Mouse (Mus musculus) ovary, adult 2 months (tissue): ENCODE data around the gene Olfr371. TPM values are rescaled to one million over a fixed set of nuclear protein-coding genes. Genes with fewer than 3 reads are reported as not detected.

ENCODE experiments used
- polyA plus RNA-seq: library from polyadenylated mRNA; depleted of rRNA; stranded (reverse); fragments of >200 nt; gene quantifications from 2 replicates; pipeline ENCODE4 v1.2.3, GENCODE M21; 2012; rRNA removed

Olfr371 gene
- not detected in 2 replicates for polyA plus RNA-seq

DNA sequence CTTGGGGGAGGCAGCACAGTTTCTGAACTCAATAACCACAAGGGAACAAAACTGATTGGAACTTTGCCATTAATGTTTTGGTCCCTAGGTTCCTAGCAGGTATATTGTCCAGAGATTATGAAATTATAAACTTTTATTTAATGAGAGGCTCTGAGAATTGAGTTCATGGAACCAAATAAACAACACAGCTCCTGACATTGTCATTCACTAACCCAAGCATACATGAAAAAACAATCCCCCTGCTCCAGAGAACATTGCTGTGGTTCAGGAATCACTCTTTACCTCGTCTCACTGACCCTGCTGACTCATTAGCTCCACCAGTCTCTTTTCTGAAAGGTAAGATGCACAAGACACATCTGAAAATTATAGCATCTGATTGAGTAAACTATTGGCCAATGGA, at the start of gene Olfr371:
Gene Olfr371 (plus strand): TSS at position 301 of the 400 bp plus-strand sequence.

Other genes with a start within 250 kb of the Olfr371 start
- gene Junb, start 247.3 kb upstream of the Olfr371 start, polyA plus RNA-seq: 88.0 and 111 TPM in 2 replicates
- 12.0 and 13.4 TPM in 2 replicates for gene Hook2, start 235.4 kb upstream of the Olfr371 start, polyA plus RNA-seq
- gene Best2, start 211.5 kb upstream of the Olfr371 start, polyA plus RNA-seq: 0.08 and 0.13 TPM in 2 replicates
- gene Asna1, start 200.7 kb upstream of the Olfr371 start, polyA plus RNA-seq: 160 and 216 TPM in 2 replicates
- gene Trir, start 199.2 kb upstream of the Olfr371 start, polyA plus RNA-seq: 134 and 160 TPM in 2 replicates
- gene Tnpo2, start 189.1 kb upstream of the Olfr371 start, polyA plus RNA-seq: 109 and 112 TPM in 2 replicates
- 90.1 and 104 TPM in 2 replicates for gene Fbxw9, start 165.9 kb upstream of the Olfr371 start, polyA plus RNA-seq
- 1.8 and 2.4 TPM in 2 replicates for gene Gm5741, start 158.0 kb upstream of the Olfr371 start, polyA plus RNA-seq
- gene Dhps, start 154.2 kb upstream of the Olfr371 start, polyA plus RNA-seq: 76.3 and 84.0 TPM in 2 replicates
- 138 and 173 TPM in 2 replicates for gene Wdr83os, start 145.2 kb upstream of the Olfr371 start, polyA plus RNA-seq
- gene Wdr83, start 144.7 kb upstream of the Olfr371 start, polyA plus RNA-seq: 36.8 and 41.0 TPM in 2 replicates
- gene Man2b1, start 142.7 kb upstream of the Olfr371 start, polyA plus RNA-seq: 58.0 and 71.1 TPM in 2 replicates
- gene Zfp791, start 102.9 kb upstream of the Olfr371 start, polyA plus RNA-seq: 0.41 and 0.56 TPM in 2 replicates
- not detected in 2 replicates for gene Cks1brt, start 74.1 kb upstream of the Olfr371 start, polyA plus RNA-seq
- 12.5 and 12.8 TPM in 2 replicates for gene Orc6, start 73.6 kb downstream of the Olfr371 start, polyA plus RNA-seq
- 7.2 and 7.6 TPM in 2 replicates for gene Vps35, start 73.8 kb downstream of the Olfr371 start, polyA plus RNA-seq
- gene Mylk3, start 160.4 kb downstream of the Olfr371 start, polyA plus RNA-seq: 1.7 and 2.5 TPM in 2 replicates
- 5.0 and 7.3 TPM in 2 replicates for gene 4921524J17Rik, start 206.8 kb downstream of the Olfr371 start, polyA plus RNA-seq